Mouse (Mus musculus) liver, embryonic 14.5 days (tissue): ENCODE results near the gene Pld3. TPM values are rescaled to one million over a fixed set of nuclear protein-coding genes. Genes with fewer than 3 reads are reported as not detected.

Experiments
- ATAC-seq: fragments of 200-750 bp; cut with Nextera tagmentation; 2 replicates; pipeline ENCODE4 v1.8.0; 2017; ENCODE audit warnings: moderate number of reproducible peaks, mild to moderate bottlenecking, moderate library complexity; ENCODE audit not compliant: insufficient read depth
- DNase-seq, 3 experiments: peaks; one replicate each; pipeline ENCODE4 v3.0.0-alpha.2; 2012 to 2013; ENCODE audit warnings: low read depth in 3 of 3, low spot score in 3 of 3
- H3K27ac ChIP-seq: fragments of 300-500 bp; sonication (generic); 2 replicates; pipeline ENCODE4 v1.5.1; 2014; ENCODE audit warnings: moderate library complexity, mild to moderate bottlenecking, control low read depth, inconsistent platforms
- H3K27me3 ChIP-seq: fragments of 300-500 bp; sonication (generic); 2 replicates; pipeline ENCODE4 v1.6.1; 2014; ENCODE audit warnings: mild to moderate bottlenecking, low read length, moderate library complexity; ENCODE audit not compliant: control insufficient read depth, insufficient read depth
- H3K36me3 ChIP-seq: fragments of 300-500 bp; sonication (generic); replicated peaks from 2 replicates; pipeline ENCODE4 v1.6.1; 2014; ENCODE audit warnings: low read depth; ENCODE audit not compliant: control insufficient read depth, insufficient read depth
- H3K4me1 ChIP-seq, 2 experiments: fragments of 200-500 bp in 1 of 2; fragments of 300-500 bp in 1 of 2; sonication (generic) in 1 of 2; replicated peaks; 2 replicates each; pipeline ENCODE4 v1.6.1; 2012 to 2014; ENCODE audit warnings: antibody characterized with exemption in 1 of 2, inconsistent platforms in 1 of 2, low read length in 1 of 2; ENCODE audit not compliant: control insufficient read depth in 2 of 2, insufficient read depth in 2 of 2
- H3K4me2 ChIP-seq: fragments of 300-500 bp; sonication (generic); 2 replicates; pipeline ENCODE4 v1.6.1; 2014; ENCODE audit warnings: low read depth, mild to moderate bottlenecking, control low read depth, moderate library complexity
- H3K4me3 ChIP-seq, 2 experiments: fragments of 200-500 bp in 1 of 2; fragments of 300-500 bp in 1 of 2; sonication (generic) in 1 of 2; 2 replicates each; pipeline ENCODE4 v1.5.1; 2012 to 2014; ENCODE audit warnings: low read depth in 2 of 2, low read length in 2 of 2, mild to moderate bottlenecking in 2 of 2, control low read depth in 1 of 2, inconsistent platforms in 1 of 2, moderate library complexity in 1 of 2; ENCODE audit not compliant: insufficient read depth in 1 of 2
- H3K9ac ChIP-seq: fragments of 300-500 bp; sonication (generic); replicated peaks from 2 replicates; pipeline ENCODE4 v1.6.1; 2014; ENCODE audit warnings: mild to moderate bottlenecking, control low read depth, moderate library complexity
- H3K9me3 ChIP-seq: fragments of 300-500 bp; sonication (generic); 2 replicates; pipeline ENCODE4 v1.6.1; 2016; ENCODE audit warnings: low read length, mixed read lengths; ENCODE audit not compliant: control insufficient read depth
- CTCF ChIP-seq: IDR thresholded peaks from 2 replicates; pipeline ENCODE4 v1.5.1; 2016; ENCODE audit warnings: antibody characterized with exemption, low read depth, control low read depth
- EP300 ChIP-seq: IDR thresholded peaks from 2 replicates; pipeline ENCODE4 v1.6.1; 2016; ENCODE audit warnings: antibody characterized with exemption, low read depth
- WGBS: fragments of 180-500 bp; shearing (Covaris S2); extraction: QIAGEN DNeasy Blood & Tissue Kit; methylation state at CpG from one replicate; pipeline ENCODE4 v1.1.7; 2014; ENCODE audit not compliant: insufficient replicate concordance; 5-methylcytosine and 5-hydroxymethylcytosine counted together
- polyA plus RNA-seq, 2 experiments: library from polyadenylated mRNA; depleted of rRNA in 1 of 2; stranded (reverse) in 1 of 2; unstranded in 1 of 2; fragments of >200 nt; fragmentation: Nextera tagmentation in 1 of 2; extraction: Ambion mirVana in 1 of 2; gene quantifications; 2 replicates each; pipeline versions ENCODE4 v1.2.1 to v1.2.3; 2012 to 2014

Pld3 gene
- polyA plus RNA-seq, 2 experiments: 55.0 to 55.9 TPM

GRCm38 (mm10) chr7:27596586-27597503 is 43.8 kb upstream of the Pld3 start:
- Histone ChIP-seq H3K4me2 (no peak overlapping the region; the same call in 1 of the 2 replicates), H3K27me3 (no peaks in the 10 kb centered on the region), H3K9ac (peak overlapping the region; percentile 6; the same call in 1 of the 2 replicates), H3K27ac (no peak overlapping the region), H3K4me1 (peaks cover 42 to 45% of the 10 kb centered on the region in 2 experiments), H3K4me3 (no peak overlapping the region), H3K9me3 (no peaks in the 10 kb centered on the region), H3K36me3 (peaks cover 4% of the 10 kb centered on the region; the same call in 1 of the 2 replicates)
- 67% methylated on average over 10 of the region's 10 CpGs for WGBS
- ATAC-seq: no peak
- DNase-seq: no peak
- TF ChIP-seq CTCF (no peak), EP300 (no peak)

- 46% methylated on average over 12 of the region's 12 CpGs for WGBS
- peaks cover 42 to 48% of the 10 kb centered on the region in 2 experiments for H3K4me1 ChIP-seq
- no peaks in the 10 kb centered on the region for H3K9me3 ChIP-seq
- peak overlapping the region; percentile 75 for H3K4me2 ChIP-seq
- TF ChIP-seq EP300 (no peak), CTCF (no peak)
- peak overlapping the region; percentile 85 for H3K9ac ChIP-seq
- DNase-seq (peak in 2 of 3 experiments; percentile 33 to 35), ATAC-seq (peak; percentile 24; the same call in 1 of the 2 replicates)
- H3K4me3 ChIP-seq: peak overlapping the region; percentile 77 to 89
- peaks cover 4% of the 10 kb centered on the region; the same call in 1 of the 2 replicates for H3K36me3 ChIP-seq
- no peaks in the 10 kb centered on the region for H3K27me3 ChIP-seq
- H3K27ac ChIP-seq: peak overlapping the region; percentile 94
Observed at GRCm38 (mm10) chr7:27592934-27593645, 40.1 kb upstream of the Pld3 start.

- DNase-seq (peak in 2 of 3 experiments; percentile 42 to 66), ATAC-seq (peak; percentile 62)
- TF ChIP-seq CTCF (no peak), EP300 (no peak)
- WGBS: under 1% methylated on average over 17 of the region's 17 CpGs
- Histone ChIP-seq H3K36me3 (peaks cover 4% of the 10 kb centered on the region; the same call in 1 of the 2 replicates), H3K4me1 (peaks cover 42 to 44% of the 10 kb centered on the region in 2 experiments), H3K9me3 (no peaks in the 10 kb centered on the region), H3K4me3 (peak overlapping the region; percentile 77 to 89), H3K27ac (peak overlapping the region; percentile 94), H3K9ac (peak overlapping the region; percentile 85), H3K4me2 (peak overlapping the region; percentile 75), H3K27me3 (no peaks in the 10 kb centered on the region)
Observed at GRCm38 (mm10) chr7:27592217-27592929, 39.4 kb upstream of the Pld3 start.

- Histone ChIP-seq H3K9me3 (no peaks in the 10 kb centered on the region), H3K4me1 (peaks cover 37 to 39% of the 10 kb centered on the region in 2 experiments), H3K4me2 (peak within 1 kb of the TSS; percentile 75), H3K4me3 (peak within 1 kb of the TSS; percentile 77 to 89), H3K9ac (peak within 1 kb of the TSS; percentile 85), H3K27ac (peak within 1 kb of the TSS; percentile 94), H3K27me3 (no peaks in the 10 kb centered on the region), H3K36me3 (peaks cover 4% of the 10 kb centered on the region; the same call in 1 of the 2 replicates)
- DNase-seq (peak; percentile 80 to 89 (median 81)), ATAC-seq (peak; percentile 80)
- TF ChIP-seq CTCF (no peak), EP300 (no peak; the same call in 1 of the 2 replicates)
- WGBS: under 1% methylated on average over 60 of the region's 71 CpGs
Observed at GRCm38 (mm10) chr7:27591266-27592216, 38.5 kb upstream of the Pld3 start, which contains the start of gene Akt2. Gene Akt2 (plus strand): TSS chr7:27591552.
